Mouse (Mus musculus): ENCODE results near the gene Topaz1. TPM values are rescaled to one million over a fixed set of nuclear protein-coding genes. Genes with fewer than 3 reads are reported as not detected.
"Not testable (repeated sequence)": the region's sequence is repeated elsewhere in the genome, so short reads cannot be mapped to it uniquely, and the experiment has no call there.

The Topaz1 gene
- polyA plus RNA-seq, 1 experiment: not detected

DNA sequence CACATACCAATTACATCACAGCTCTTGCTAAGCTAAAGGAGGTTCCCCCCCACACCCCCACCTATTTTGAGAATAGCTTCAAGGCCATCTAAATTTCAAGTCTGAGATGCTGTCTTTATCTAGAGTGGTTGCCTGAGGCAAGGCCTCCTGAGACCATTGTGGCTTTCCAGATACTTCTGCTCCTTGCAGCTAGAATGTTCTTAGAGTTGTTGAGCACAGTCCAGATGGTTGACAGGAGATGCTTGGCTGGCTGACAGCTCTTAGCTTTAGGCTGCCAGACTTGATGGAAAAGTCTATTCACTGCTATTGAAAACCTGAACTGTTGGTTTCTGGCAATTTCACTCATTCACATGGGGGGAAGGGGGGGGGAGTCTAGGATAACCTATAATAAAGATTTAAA, 99.0 kb downstream of the Topaz1 start:
- peak; percentile 80 for DNase-seq (ENCODE audit: low read depth)
- TF ChIP-seq POLR2A (IDR thresholded peaks at IDR 0.05; ENCODE audit: borderline replicate concordance, extremely low read depth, insufficient read depth, insufficient read length, poor library complexity, severe bottlenecking) (no peak), CTCF (IDR thresholded peaks at IDR 0.05; ENCODE audit: borderline replicate concordance, extremely low read depth, insufficient read depth, insufficient read length) (no peak)

DNA sequence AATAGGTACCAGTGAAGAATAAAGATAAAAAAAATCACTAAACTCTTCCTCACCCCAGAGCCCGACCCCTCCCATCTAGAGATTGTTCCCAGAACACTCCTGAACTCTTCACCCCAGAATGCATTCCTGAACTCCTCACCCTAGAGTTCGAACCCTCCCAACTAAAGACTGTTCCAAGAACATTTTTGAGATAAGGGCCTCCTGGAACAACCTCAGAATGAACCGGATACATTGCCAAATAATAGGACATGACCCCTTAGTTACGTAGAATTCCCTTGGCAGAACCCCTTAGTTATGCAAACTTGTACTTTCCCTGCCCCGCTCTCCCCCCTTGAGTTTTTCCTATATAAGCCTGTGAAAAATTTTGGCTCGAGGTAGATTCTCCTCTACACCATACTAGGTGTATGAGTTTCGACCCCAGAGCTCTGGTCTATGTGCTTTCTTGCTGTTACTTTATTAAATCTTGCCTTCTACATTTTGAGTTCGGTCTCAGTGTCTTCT, 100.7 kb downstream of the Topaz1 start:
- DNase-seq (ENCODE audit: low read depth): not testable (repeated sequence)

Other genes starting within 250 kb of the Topaz1 start
- gene Tcaim, start 58.2 kb downstream of the Topaz1 start, polyA plus RNA-seq (2012; rRNA removed): 6.1 and 6.3 TPM in 2 replicates
- not detected in 2 replicates for gene Gm35549, start 96.7 kb downstream of the Topaz1 start, polyA plus RNA-seq (2012; rRNA removed)
- gene Zfp445, start 118.7 kb downstream of the Topaz1 start, polyA plus RNA-seq (2012; rRNA removed): 156 and 160 TPM in 2 replicates
- 6.8 and 8.5 TPM in 2 replicates for gene Zkscan7, start 138.3 kb downstream of the Topaz1 start, polyA plus RNA-seq (2012; rRNA removed)
- 12.4 and 13.1 TPM in 2 replicates for gene Zfp105, start 175.7 kb downstream of the Topaz1 start, polyA plus RNA-seq (2012; rRNA removed)
- 17.7 and 23.8 TPM in 2 replicates for gene 1110059G10Rik, start 203.7 kb downstream of the Topaz1 start, polyA plus RNA-seq (2012; rRNA removed)
- gene Kif15, start 203.7 kb downstream of the Topaz1 start, polyA plus RNA-seq (2012; rRNA removed): 19.0 and 41.9 TPM in 2 replicates